Mouse (Mus musculus): ENCODE measurements around the gene Nsf.

GRCm38 (mm10) chr11:103854294-103854693, 99.6 kb downstream of the Nsf start:
- TF ChIP-seq CTCF (conservative IDR thresholded peaks at IDR 0.05; ENCODE audit: low read length) = no peak
- no peak for TF ChIP-seq POU5F1 (IDR thresholded peaks at IDR 0.05; ENCODE audit: borderline replicate concordance, low read length)
- no peak for TF ChIP-seq NANOG (IDR thresholded peaks at IDR 0.05; ENCODE audit: borderline replicate concordance, low read length)

Measured in E14TG2a.4 (cell line).